8 mouse cellular contexts compared by ENCODE assay signal in the genomic region with DNA sequence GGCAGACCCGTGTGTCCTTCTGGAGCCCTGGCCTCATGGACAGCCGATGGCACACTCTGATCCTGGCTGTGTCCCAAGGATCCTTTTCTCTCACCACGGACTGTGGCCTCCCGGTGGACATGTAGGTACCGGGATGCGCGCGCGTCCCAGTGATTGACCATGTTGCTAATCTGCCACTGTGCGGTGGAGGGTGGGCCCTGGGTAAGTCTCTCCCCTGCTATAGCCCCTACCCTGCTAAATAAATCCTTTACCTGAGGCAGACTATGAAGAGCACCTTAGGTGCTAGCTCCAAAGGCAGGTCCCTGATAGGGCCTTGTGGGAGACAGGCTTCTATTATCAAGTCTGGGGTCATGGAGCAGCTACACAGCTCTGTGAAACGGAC. TPM values are rescaled to one million over a fixed set of nuclear protein-coding genes. Genes with fewer than 3 reads are reported as not detected.
DNase-seq lines count a peak whose midpoint lies in the region; ATAC-seq and TF ChIP-seq lines count a peak whose summit lies in the region.

No protein-coding gene starts in this region.

- DNase-seq in kidney, postnatal 10 days, result no peak
- DNase-seq in forebrain, embryonic 10.5 days (ENCODE audit: extremely low spot score, low spot score), result no peak
- no peak for DNase-seq in lung, adult 2 months
- DNase-seq in spleen, postnatal 10 days (ENCODE audit: low spot score in 2 of 2), result no peak
- no peak for DNase-seq in frontal cortex, adult 2 months (ENCODE audit: extremely low spot score in 1 of 2, low spot score in 1 of 2)

- WGBS in kidney, embryonic 15.5 days, result 36% methylated on average over 11 of the region's 11 CpGs
- WGBS in forebrain, embryonic 10.5 days, result 37% methylated on average over 11 of the region's 11 CpGs
- 29% methylated on average over 11 of the region's 11 CpGs for WGBS in intestine, embryonic 16.5 days
- WGBS in midbrain, embryonic 16.5 days, result 36% methylated on average over 11 of the region's 11 CpGs
- WGBS in lung, adult 2 months, result 26% methylated on average over 11 of the region's 11 CpGs

- no peak overlapping the region for H3K27ac ChIP-seq in kidney, embryonic 15.5 days
- peak overlapping the region; percentile 70 for H3K27ac ChIP-seq in forebrain, embryonic 10.5 days
- H3K27ac ChIP-seq in intestine, embryonic 16.5 days (ENCODE audit: low read length), result no peak overlapping the region
- H3K27ac ChIP-seq in midbrain, embryonic 16.5 days (ENCODE audit: low read length), result no peak overlapping the region

- no peaks in the 10 kb centered on the region for H3K9me3 ChIP-seq in kidney, embryonic 15.5 days (replicated peaks)
- no peaks in the 10 kb centered on the region for H3K9me3 ChIP-seq in forebrain, embryonic 10.5 days
- no peaks in the 10 kb centered on the region for H3K9me3 ChIP-seq in intestine, embryonic 16.5 days (ENCODE audit: control insufficient read depth, low read length)
- H3K9me3 ChIP-seq in midbrain, embryonic 16.5 days (replicated peaks; ENCODE audit: control insufficient read depth, low read length, poor library complexity, severe bottlenecking), result no peaks in the 10 kb centered on the region

- peak overlapping the region; percentile 17; the same call in 1 of the 2 replicates for H3K9ac ChIP-seq in kidney, embryonic 15.5 days
- H3K9ac ChIP-seq in intestine, embryonic 16.5 days (ENCODE audit: low read depth, low read length), result peak overlapping the region; percentile 52
- H3K9ac ChIP-seq in midbrain, embryonic 16.5 days (ENCODE audit: low read depth, low read length), result 0 out of 2 replicates have a peak overlapping the region, but pooled peaks have one; percentile 11

- H3K27me3 ChIP-seq in kidney, embryonic 15.5 days, result no peaks in the 10 kb centered on the region
- H3K27me3 ChIP-seq in forebrain, embryonic 10.5 days (ENCODE audit: poor library complexity, severe bottlenecking), result no peaks in the 10 kb centered on the region
- H3K27me3 ChIP-seq in intestine, embryonic 16.5 days (replicated peaks; ENCODE audit: control insufficient read depth, insufficient read depth, low read length), result no peaks in the 10 kb centered on the region
- no peaks in the 10 kb centered on the region for H3K27me3 ChIP-seq in midbrain, embryonic 16.5 days (ENCODE audit: control insufficient read depth, insufficient read depth, low read depth, low read length)

- TF ChIP-seq CTCF in lung, adult 2 months (IDR thresholded peaks at IDR 0.05; ENCODE audit: insufficient read depth, low read length), result no peak

- 0 out of 2 replicates have a peak, but pooled peaks cover 6% of the 10 kb centered on the region for H3K4me1 ChIP-seq in kidney, embryonic 15.5 days
- H3K4me1 ChIP-seq in forebrain, embryonic 10.5 days, result peaks cover 20% of the 10 kb centered on the region
- H3K4me1 ChIP-seq in intestine, embryonic 16.5 days (ENCODE audit: control insufficient read depth, insufficient read depth, low read length), result 0 out of 2 replicates have a peak, but pooled peaks cover 2% of the 10 kb centered on the region
- no peaks in the 10 kb centered on the region for H3K4me1 ChIP-seq in midbrain, embryonic 16.5 days (ENCODE audit: control insufficient read depth, insufficient read depth, low read length)
- H3K4me1 ChIP-seq in lung, adult 2 months (ENCODE audit: control insufficient read depth, insufficient read depth, low read length), result no peaks in the 10 kb centered on the region

- H3K36me3 ChIP-seq in kidney, embryonic 15.5 days, result no peaks in the 10 kb centered on the region
- no peaks in the 10 kb centered on the region for H3K36me3 ChIP-seq in forebrain, embryonic 10.5 days (replicated peaks)
- no peaks in the 10 kb centered on the region for H3K36me3 ChIP-seq in intestine, embryonic 16.5 days (ENCODE audit: control insufficient read depth, insufficient read depth, low read length)
- no peaks in the 10 kb centered on the region for H3K36me3 ChIP-seq in midbrain, embryonic 16.5 days (ENCODE audit: control insufficient read depth, insufficient read depth, low read length)

- peak; percentile 49 for ATAC-seq in kidney, embryonic 15.5 days (replicated peaks; ENCODE audit: low FRiP score)
- no peak; the same call in 1 of the 2 replicates for ATAC-seq in intestine, embryonic 16.5 days
- no peak; the same call in 1 of the 2 replicates for ATAC-seq in midbrain, embryonic 16.5 days

- no peak for TF ChIP-seq POLR2A in lung, adult 2 months (IDR thresholded peaks at IDR 0.05; ENCODE audit: borderline replicate concordance, extremely low read depth, low read depth, low read length)

- H3K4me3 ChIP-seq in kidney, embryonic 15.5 days (replicated peaks), result peak overlapping the region; percentile 33
- peak overlapping the region; percentile 46 for H3K4me3 ChIP-seq in forebrain, embryonic 10.5 days
- H3K4me3 ChIP-seq in intestine, embryonic 16.5 days (ENCODE audit: low read length), result peak overlapping the region; percentile 35
- peak overlapping the region; percentile 10; the same call in 1 of the 2 replicates for H3K4me3 ChIP-seq in midbrain, embryonic 16.5 days (ENCODE audit: low read depth, low read length)
- H3K4me3 ChIP-seq in lung, adult 2 months (replicated peaks; ENCODE audit: extremely low read depth, low read depth, low read length), result no peak overlapping the region

- H3K4me2 ChIP-seq in kidney, embryonic 15.5 days, result peak overlapping the region; percentile 58
- peak overlapping the region; percentile 51 for H3K4me2 ChIP-seq in intestine, embryonic 16.5 days (ENCODE audit: low read depth, low read length)
- H3K4me2 ChIP-seq in midbrain, embryonic 16.5 days (ENCODE audit: low read length), result peak overlapping the region; percentile 16

RNA-seq across cellular contexts. Expression of a gene that starts 3.0 kb away (rescaled TPM):
- polyA plus RNA-seq in kidney, embryonic 15.5 days (2015; fragmentation: Nextera tagmentation; extraction: Ambion mirVana), result not detected in 2 replicates
- polyA plus RNA-seq in forebrain, embryonic 10.5 days (2016; fragmentation: Nextera tagmentation; extraction: Ambion mirVana), result not detected in 2 replicates
- polyA plus RNA-seq in intestine, embryonic 16.5 days (2015; fragmentation: Nextera tagmentation; extraction: Ambion mirVana), result not detected in 2 replicates
- not detected in 2 replicates for polyA plus RNA-seq in midbrain, embryonic 16.5 days (2015; fragmentation: Nextera tagmentation; extraction: Ambion mirVana)
- polyA plus RNA-seq in lung, adult 2 months (2012; rRNA removed), result not detected in 2 replicates
- not detected in 2 replicates for polyA plus RNA-seq in frontal cortex, adult 2 months (2012; rRNA removed)

RNA-seq across cellular contexts. Expression of a gene that starts 12.1 kb away (rescaled TPM):
- polyA plus RNA-seq in kidney, embryonic 15.5 days (2015; fragmentation: Nextera tagmentation; extraction: Ambion mirVana), result not detected in 2 replicates
- not detected in 2 replicates for polyA plus RNA-seq in forebrain, embryonic 10.5 days (2016; fragmentation: Nextera tagmentation; extraction: Ambion mirVana)
- polyA plus RNA-seq in intestine, embryonic 16.5 days (2015; fragmentation: Nextera tagmentation; extraction: Ambion mirVana), result not detected in 2 replicates
- not detected in 2 replicates for polyA plus RNA-seq in midbrain, embryonic 16.5 days (2015; fragmentation: Nextera tagmentation; extraction: Ambion mirVana)
- polyA plus RNA-seq in lung, adult 2 months (2012; rRNA removed), result not detected in 2 replicates
- polyA plus RNA-seq in frontal cortex, adult 2 months (2012; rRNA removed), result not detected in 2 replicates

RNA-seq across cellular contexts. Expression of a gene that starts 18.1 kb away (rescaled TPM):
- not detected in 2 replicates for polyA plus RNA-seq in kidney, embryonic 15.5 days (2015; fragmentation: Nextera tagmentation; extraction: Ambion mirVana)
- polyA plus RNA-seq in forebrain, embryonic 10.5 days (2016; fragmentation: Nextera tagmentation; extraction: Ambion mirVana), result not detected in 2 replicates
- polyA plus RNA-seq in intestine, embryonic 16.5 days (2015; fragmentation: Nextera tagmentation; extraction: Ambion mirVana), result not detected in 2 replicates
- not detected in 2 replicates for polyA plus RNA-seq in midbrain, embryonic 16.5 days (2015; fragmentation: Nextera tagmentation; extraction: Ambion mirVana)
- polyA plus RNA-seq in lung, adult 2 months (2012; rRNA removed), result not detected in 2 replicates
- polyA plus RNA-seq in frontal cortex, adult 2 months (2012; rRNA removed), result not detected in 2 replicates

RNA-seq across cellular contexts. Expression of a gene that starts 29.0 kb away (rescaled TPM):
- polyA plus RNA-seq in kidney, embryonic 15.5 days (2015; fragmentation: Nextera tagmentation; extraction: Ambion mirVana), result not detected in 2 replicates
- not detected in 2 replicates for polyA plus RNA-seq in forebrain, embryonic 10.5 days (2016; fragmentation: Nextera tagmentation; extraction: Ambion mirVana)
- polyA plus RNA-seq in intestine, embryonic 16.5 days (2015; fragmentation: Nextera tagmentation; extraction: Ambion mirVana), result not detected in 2 replicates
- polyA plus RNA-seq in midbrain, embryonic 16.5 days (2015; fragmentation: Nextera tagmentation; extraction: Ambion mirVana), result not detected in 2 replicates
- not detected in 2 replicates for polyA plus RNA-seq in lung, adult 2 months (2012; rRNA removed)
- not detected in 2 replicates for polyA plus RNA-seq in frontal cortex, adult 2 months (2012; rRNA removed)

RNA-seq across cellular contexts. Expression of a gene that starts 37.6 kb away (rescaled TPM):
- 3.8 and 4.8 TPM in 2 replicates for polyA plus RNA-seq in kidney, embryonic 15.5 days (2015; fragmentation: Nextera tagmentation; extraction: Ambion mirVana)
- polyA plus RNA-seq in forebrain, embryonic 10.5 days (2016; fragmentation: Nextera tagmentation; extraction: Ambion mirVana), result 2.4 and 2.5 TPM in 2 replicates
- 3.3 TPM in 2 replicates for polyA plus RNA-seq in intestine, embryonic 16.5 days (2015; fragmentation: Nextera tagmentation; extraction: Ambion mirVana)
- 25.4 and 28.7 TPM in 2 replicates for polyA plus RNA-seq in midbrain, embryonic 16.5 days (2015; fragmentation: Nextera tagmentation; extraction: Ambion mirVana)
- 0.77 and 0.93 TPM in 2 replicates for polyA plus RNA-seq in lung, adult 2 months (2012; rRNA removed)
- 5.6 and 6.3 TPM in 2 replicates for polyA plus RNA-seq in frontal cortex, adult 2 months (2012; rRNA removed)
